Mouse (Mus musculus): ENCODE measurements around the gene N4bp1. TPM values are rescaled to one million over a fixed set of nuclear protein-coding genes. Genes with fewer than 3 reads are reported as not detected.

N4bp1 gene
- polyA plus RNA-seq, 1 experiment from 2014 or later: 10.7 TPM

GRCm38 (mm10) chr8:86794716-86795115 is 90.3 kb downstream of the N4bp1 start:
- Histone ChIP-seq H3K4me2 (ENCODE audit: low read depth, low read length) (no peak overlapping the region), H3K36me3 (ENCODE audit: control insufficient read depth, insufficient read depth, low read length) (no peaks in the 10 kb centered on the region), H3K9me3 (ENCODE audit: control insufficient read depth, low read length) (no peaks in the 10 kb centered on the region), H3K4me1 (ENCODE audit: control insufficient read depth, insufficient read depth, low read length) (no peaks in the 10 kb centered on the region), H3K4me3 (ENCODE audit: low read depth, low read length) (no peak overlapping the region), H3K27ac (replicated peaks; ENCODE audit: low read depth, low read length) (no peak overlapping the region), H3K27me3 (replicated peaks; ENCODE audit: control insufficient read depth, insufficient read depth, low read length) (no peaks in the 10 kb centered on the region), H3K9ac (ENCODE audit: low read depth, low read length) (no peak overlapping the region)
- WGBS: 56% methylated on average over 6 of the region's 6 CpGs
- no peak for DNase-seq (ENCODE audit: low spot score)
- ATAC-seq (ENCODE audit: low read depth): no peak

- Histone ChIP-seq H3K4me2 (ENCODE audit: low read depth, low read length) (no peak overlapping the region), H3K4me3 (ENCODE audit: low read depth, low read length) (no peak overlapping the region), H3K27ac (replicated peaks; ENCODE audit: low read depth, low read length) (no peak overlapping the region), H3K9ac (ENCODE audit: low read depth, low read length) (no peak overlapping the region), H3K36me3 (ENCODE audit: control insufficient read depth, insufficient read depth, low read length) (no peaks in the 10 kb centered on the region), H3K27me3 (replicated peaks; ENCODE audit: control insufficient read depth, insufficient read depth, low read length) (no peaks in the 10 kb centered on the region), H3K9me3 (ENCODE audit: control insufficient read depth, low read length) (no peaks in the 10 kb centered on the region), H3K4me1 (ENCODE audit: control insufficient read depth, insufficient read depth, low read length) (peaks cover 8% of the 10 kb centered on the region; the same call in 1 of the 2 replicates)
- DNase-seq (ENCODE audit: low spot score) (no peak), ATAC-seq (ENCODE audit: low read depth) (no peak)
- WGBS: 76% methylated on average over 6 of the region's 6 CpGs
Observed at GRCm38 (mm10) chr8:86791542-86791941, 93.5 kb downstream of the N4bp1 start.

- Histone ChIP-seq H3K9ac (ENCODE audit: low read depth, low read length) (no peak overlapping the region), H3K4me2 (ENCODE audit: low read depth, low read length) (no peak overlapping the region), H3K9me3 (ENCODE audit: control insufficient read depth, low read length) (no peaks in the 10 kb centered on the region), H3K36me3 (ENCODE audit: control insufficient read depth, insufficient read depth, low read length) (no peaks in the 10 kb centered on the region), H3K27me3 (replicated peaks; ENCODE audit: control insufficient read depth, insufficient read depth, low read length) (no peaks in the 10 kb centered on the region), H3K4me1 (ENCODE audit: control insufficient read depth, insufficient read depth, low read length) (peaks cover 8% of the 10 kb centered on the region; the same call in 1 of the 2 replicates), H3K4me3 (ENCODE audit: low read depth, low read length) (no peak overlapping the region), H3K27ac (replicated peaks; ENCODE audit: low read depth, low read length) (no peak overlapping the region)
- WGBS: 88% methylated on average over 1 of the region's 1 CpGs
- DNase-seq (ENCODE audit: low spot score) (no peak), ATAC-seq (ENCODE audit: low read depth) (no peak)
Observed at GRCm38 (mm10) chr8:86789576-86789975, 95.5 kb downstream of the N4bp1 start.

GRCm38 (mm10) chr8:86787891-86788420 is 97.1 kb downstream of the N4bp1 start:
- Histone ChIP-seq H3K4me3 (ENCODE audit: low read depth, low read length) (no peak overlapping the region), H3K36me3 (ENCODE audit: control insufficient read depth, insufficient read depth, low read length) (no peaks in the 10 kb centered on the region), H3K9ac (ENCODE audit: low read depth, low read length) (no peak overlapping the region), H3K27ac (replicated peaks; ENCODE audit: low read depth, low read length) (peak overlapping the region; percentile 57; the same call in 1 of the 2 replicates), H3K4me1 (ENCODE audit: control insufficient read depth, insufficient read depth, low read length) (peaks cover 8% of the 10 kb centered on the region; the same call in 1 of the 2 replicates), H3K9me3 (ENCODE audit: control insufficient read depth, low read length) (no peaks in the 10 kb centered on the region), H3K4me2 (ENCODE audit: low read depth, low read length) (peak overlapping the region; percentile 4; the same call in 1 of the 2 replicates), H3K27me3 (replicated peaks; ENCODE audit: control insufficient read depth, insufficient read depth, low read length) (no peaks in the 10 kb centered on the region)
- ATAC-seq (ENCODE audit: low read depth): peak; percentile 56; the same call in 1 of the 2 replicates
- DNase-seq (ENCODE audit: low spot score): peak; percentile 70
- WGBS: 40% methylated on average over 12 of the region's 12 CpGs

- Histone ChIP-seq H3K9ac (ENCODE audit: low read depth, low read length) (no peak overlapping the region), H3K36me3 (ENCODE audit: control insufficient read depth, insufficient read depth, low read length) (no peaks in the 10 kb centered on the region), H3K27me3 (replicated peaks; ENCODE audit: control insufficient read depth, insufficient read depth, low read length) (no peaks in the 10 kb centered on the region), H3K9me3 (ENCODE audit: control insufficient read depth, low read length) (no peaks in the 10 kb centered on the region), H3K27ac (replicated peaks; ENCODE audit: low read depth, low read length) (no peak overlapping the region), H3K4me3 (ENCODE audit: low read depth, low read length) (no peak overlapping the region), H3K4me1 (ENCODE audit: control insufficient read depth, insufficient read depth, low read length) (peaks cover 8% of the 10 kb centered on the region; the same call in 1 of the 2 replicates), H3K4me2 (ENCODE audit: low read depth, low read length) (no peak overlapping the region)
- DNase-seq (ENCODE audit: low spot score) (no peak), ATAC-seq (ENCODE audit: low read depth) (no peak)
- 56% methylated on average over 5 of the region's 5 CpGs for WGBS
Observed at GRCm38 (mm10) chr8:86786498-86786897, 98.6 kb downstream of the N4bp1 start.

GRCm38 (mm10) chr8:86781094-86781493 is 104.0 kb downstream of the N4bp1 start:
- DNase-seq (ENCODE audit: low spot score) (no peak), ATAC-seq (ENCODE audit: low read depth) (no peak)
- H3K9ac ChIP-seq (ENCODE audit: low read depth, low read length): no peak overlapping the region
- H3K27ac ChIP-seq (replicated peaks; ENCODE audit: low read depth, low read length): no peak overlapping the region
- H3K9me3 ChIP-seq (ENCODE audit: control insufficient read depth, low read length): no peaks in the 10 kb centered on the region
- H3K36me3 ChIP-seq (ENCODE audit: control insufficient read depth, insufficient read depth, low read length): no peaks in the 10 kb centered on the region
- 93% methylated on average over 8 of the region's 8 CpGs for WGBS
- H3K4me2 ChIP-seq (ENCODE audit: low read depth, low read length): no peak overlapping the region
- no peaks in the 10 kb centered on the region for H3K27me3 ChIP-seq (replicated peaks; ENCODE audit: control insufficient read depth, insufficient read depth, low read length)
- H3K4me3 ChIP-seq (ENCODE audit: low read depth, low read length): no peak overlapping the region
- H3K4me1 ChIP-seq (ENCODE audit: control insufficient read depth, insufficient read depth, low read length): no peaks in the 10 kb centered on the region

- H3K27ac ChIP-seq (replicated peaks; ENCODE audit: low read depth, low read length): no peak overlapping the region
- H3K4me2 ChIP-seq (ENCODE audit: low read depth, low read length): no peak overlapping the region
- H3K9me3 ChIP-seq (ENCODE audit: control insufficient read depth, low read length): no peaks in the 10 kb centered on the region
- H3K9ac ChIP-seq (ENCODE audit: low read depth, low read length): no peak overlapping the region
- H3K4me1 ChIP-seq (ENCODE audit: control insufficient read depth, insufficient read depth, low read length): no peaks in the 10 kb centered on the region
- ATAC-seq (ENCODE audit: low read depth): no peak
- H3K4me3 ChIP-seq (ENCODE audit: low read depth, low read length): no peak overlapping the region
- DNase-seq (ENCODE audit: low spot score): no peak
- no peaks in the 10 kb centered on the region for H3K27me3 ChIP-seq (replicated peaks; ENCODE audit: control insufficient read depth, insufficient read depth, low read length)
- H3K36me3 ChIP-seq (ENCODE audit: control insufficient read depth, insufficient read depth, low read length): no peaks in the 10 kb centered on the region
- WGBS: 76% methylated on average over 8 of the region's 8 CpGs
Observed at GRCm38 (mm10) chr8:86779207-86779606, 105.9 kb downstream of the N4bp1 start.

- Histone ChIP-seq H3K4me1 (ENCODE audit: control insufficient read depth, insufficient read depth, low read length) (no peaks in the 10 kb centered on the region), H3K9me3 (ENCODE audit: control insufficient read depth, low read length) (no peaks in the 10 kb centered on the region), H3K9ac (ENCODE audit: low read depth, low read length) (no peak overlapping the region), H3K27me3 (replicated peaks; ENCODE audit: control insufficient read depth, insufficient read depth, low read length) (no peaks in the 10 kb centered on the region), H3K36me3 (ENCODE audit: control insufficient read depth, insufficient read depth, low read length) (no peaks in the 10 kb centered on the region), H3K4me2 (ENCODE audit: low read depth, low read length) (no peak overlapping the region), H3K4me3 (ENCODE audit: low read depth, low read length) (no peak overlapping the region), H3K27ac (replicated peaks; ENCODE audit: low read depth, low read length) (no peak overlapping the region)
- DNase-seq (ENCODE audit: low spot score): no peak
- WGBS: 32% methylated on average over 1 of the region's 1 CpGs
- no peak for ATAC-seq (ENCODE audit: low read depth)
Observed at GRCm38 (mm10) chr8:86769945-86770715, 114.9 kb downstream of the N4bp1 start.

- no peaks in the 10 kb centered on the region for H3K4me1 ChIP-seq (ENCODE audit: control insufficient read depth, insufficient read depth, low read length)
- no peaks in the 10 kb centered on the region for H3K36me3 ChIP-seq (ENCODE audit: control insufficient read depth, insufficient read depth, low read length)
- H3K4me2 ChIP-seq (ENCODE audit: low read depth, low read length): no peak overlapping the region
- H3K27me3 ChIP-seq (replicated peaks; ENCODE audit: control insufficient read depth, insufficient read depth, low read length): no peaks in the 10 kb centered on the region
- H3K9ac ChIP-seq (ENCODE audit: low read depth, low read length): no peak overlapping the region
- no peaks in the 10 kb centered on the region for H3K9me3 ChIP-seq (ENCODE audit: control insufficient read depth, low read length)
- 70% methylated on average over 5 of the region's 5 CpGs for WGBS
- no peak overlapping the region for H3K4me3 ChIP-seq (ENCODE audit: low read depth, low read length)
- no peak overlapping the region for H3K27ac ChIP-seq (replicated peaks; ENCODE audit: low read depth, low read length)
- DNase-seq (ENCODE audit: low spot score) (no peak), ATAC-seq (ENCODE audit: low read depth) (no peak)
Observed at GRCm38 (mm10) chr8:86768499-86768898, 116.6 kb downstream of the N4bp1 start.
